Mouse (Mus musculus) liver, embryonic 14.5 days (tissue): ENCODE data around the gene Gss.

Experiments
- CTCF ChIP-seq: IDR thresholded peaks from 2 replicates; pipeline ENCODE4 v1.5.1; 2016; ENCODE audit warnings: antibody characterized with exemption, low read depth, control low read depth
- EP300 ChIP-seq: IDR thresholded peaks from 2 replicates; pipeline ENCODE4 v1.6.1; 2016; ENCODE audit warnings: antibody characterized with exemption, low read depth

- TF ChIP-seq CTCF (no peak), EP300 (no peak)
Observed at GRCm38 (mm10) chr2:155523706-155524105, 68.9 kb downstream of the Gss start.
